Mouse (Mus musculus): ENCODE measurements around the gene Usp22.

DNA sequence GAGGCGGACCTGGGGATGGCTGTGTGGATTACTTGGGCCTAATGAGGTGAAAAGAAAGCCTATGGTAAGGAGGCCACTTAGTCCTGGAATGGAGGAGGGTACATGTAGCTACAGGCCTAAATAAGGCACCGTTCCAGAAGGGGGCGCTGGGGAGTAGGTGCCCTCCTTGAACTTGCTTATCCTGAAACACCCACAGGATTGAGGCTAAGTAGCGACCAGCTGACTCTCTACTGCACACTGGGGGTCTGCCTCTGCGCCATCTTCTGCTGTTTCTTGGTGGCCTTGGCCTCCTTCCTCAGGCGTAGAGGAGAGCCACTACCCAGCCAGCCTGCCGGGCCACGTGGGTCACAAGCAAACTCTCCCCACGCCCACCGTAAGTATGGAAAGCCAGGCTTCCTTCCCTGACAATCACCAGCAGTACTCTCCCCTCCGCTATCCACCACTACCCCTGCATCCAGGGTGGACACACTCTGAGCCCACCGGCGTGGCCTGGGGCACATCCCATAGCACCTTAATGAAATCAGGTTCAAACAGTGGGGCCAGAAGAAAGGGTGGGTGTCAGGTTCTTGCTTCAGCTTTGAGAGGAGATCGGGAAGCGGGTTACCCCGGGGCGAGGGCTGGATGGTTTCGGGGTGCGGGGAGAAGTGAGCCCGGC is 28.1 kb downstream of the Usp22 start:
- TF ChIP-seq CTCF (conservative IDR thresholded peaks at IDR 0.05; ENCODE audit: low read length) (peak; percentile 91), NANOG (IDR thresholded peaks at IDR 0.05; ENCODE audit: borderline replicate concordance, low read length) (no peak)

All from E14TG2a.4 (cell line).